Mouse (Mus musculus): ENCODE results near the gene Vav1.

- no peak for TF ChIP-seq E2F4 (IDR thresholded peaks at IDR 0.05; ENCODE audit: borderline replicate concordance, low read depth, low read length)
- no peak for TF ChIP-seq HCFC1 (IDR thresholded peaks at IDR 0.05; ENCODE audit: low read depth, low read length)
- no peak for TF ChIP-seq TCF12 (IDR thresholded peaks at IDR 0.05; ENCODE audit: low read depth, low read length)
Observed at GRCm38 (mm10) chr17:57233038-57233437, 45.9 kb upstream of the Vav1 start.

All from MEL (cell line).